Mouse (Mus musculus) lung, embryonic 14.5 days (tissue): ENCODE measurements around the gene Zbtb8os. TPM values are rescaled to one million over a fixed set of nuclear protein-coding genes. Genes with fewer than 3 reads are reported as not detected.

Source experiments
- ATAC-seq: fragments of 200-750 bp; cut with Nextera tagmentation; 2 replicates; pipeline ENCODE4 v1.8.0; 2017; ENCODE audit warnings: mild to moderate bottlenecking, moderate TSS enrichment, moderate library complexity; ENCODE audit not compliant: insufficient read depth
- DNase-seq: peaks from one replicate; pipeline ENCODE4 v3.0.0-alpha.2; 2015
- H3K27ac ChIP-seq: fragments of 300-500 bp; sonication (generic); 2 replicates; pipeline ENCODE4 v1.5.1; 2014; ENCODE audit warnings: low read depth, mild to moderate bottlenecking, moderate library complexity
- H3K27me3 ChIP-seq: fragments of 300-500 bp; sonication (generic); 2 replicates; pipeline ENCODE4 v1.6.1; 2014; ENCODE audit warnings: low read length, control low read depth; ENCODE audit not compliant: insufficient read depth
- H3K36me3 ChIP-seq: fragments of 300-500 bp; sonication (generic); 2 replicates; pipeline ENCODE4 v1.6.1; 2014; ENCODE audit warnings: control low read depth; ENCODE audit not compliant: insufficient read depth
- H3K4me1 ChIP-seq: fragments of 300-500 bp; sonication (generic); 2 replicates; pipeline ENCODE4 v1.6.1; 2014; ENCODE audit warnings: antibody characterized with exemption, control low read depth; ENCODE audit not compliant: insufficient read depth
- H3K4me2 ChIP-seq: fragments of 300-500 bp; sonication (generic); 2 replicates; pipeline ENCODE4 v1.6.1; 2014; ENCODE audit warnings: mild to moderate bottlenecking
- H3K4me3 ChIP-seq: fragments of 300-500 bp; sonication (generic); 2 replicates; pipeline ENCODE4 v1.5.1; 2014; ENCODE audit warnings: low read depth, low read length
- H3K9ac ChIP-seq: fragments of 300-500 bp; sonication (generic); 2 replicates; pipeline ENCODE4 v1.6.1; 2014
- H3K9me3 ChIP-seq: fragments of 300-500 bp; sonication (generic); 2 replicates; pipeline ENCODE4 v1.6.1; 2016; ENCODE audit warnings: low read depth, low read length, control low read depth
- CTCF ChIP-seq: IDR thresholded peaks from 2 replicates; pipeline ENCODE4 v1.5.1; 2016; ENCODE audit warnings: antibody characterized with exemption, low read depth
- WGBS: fragments of 180-500 bp; shearing (Covaris S2); extraction: QIAGEN DNeasy Blood & Tissue Kit; methylation state at CpG from one replicate; pipeline ENCODE4 v1.1.7; 2014; 5-methylcytosine and 5-hydroxymethylcytosine counted together
- polyA plus RNA-seq: library from polyadenylated mRNA; unstranded; fragments of >200 nt; fragmentation: Nextera tagmentation; extraction: Ambion mirVana; gene quantifications from 2 replicates; pipeline ENCODE4 v1.2.1, GENCODE M21; 2014

Gene Zbtb8os
- polyA plus RNA-seq, 1 experiment from 2014 or later: 51.6 TPM

DNA sequence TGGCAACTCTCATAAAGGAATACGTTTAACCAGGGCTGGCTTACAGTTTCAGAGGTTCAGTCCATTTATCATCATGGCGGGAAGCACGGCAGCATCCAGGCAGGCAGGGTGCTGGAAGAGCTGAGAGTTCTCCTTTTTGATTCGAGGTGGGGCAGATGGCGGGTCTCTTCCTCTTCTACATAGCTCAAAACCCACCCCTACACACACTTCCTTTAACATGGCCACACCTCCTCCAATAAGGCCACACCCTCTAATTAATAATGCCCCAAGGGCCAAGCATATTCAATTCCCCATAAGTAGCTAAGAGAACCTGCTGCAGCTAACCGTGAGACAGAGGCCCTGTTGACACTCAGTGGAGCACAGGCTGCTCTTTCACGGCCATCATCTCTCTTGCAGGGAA is 42.7 kb upstream of the Zbtb8os start:
- H3K9ac ChIP-seq: no peak overlapping the region
- H3K4me2 ChIP-seq: no peak overlapping the region
- TF ChIP-seq CTCF: no peak
- H3K9me3 ChIP-seq: no peaks in the 10 kb centered on the region
- H3K4me3 ChIP-seq: no peak overlapping the region
- DNase-seq (no peak), ATAC-seq (no peak)
- no peaks in the 10 kb centered on the region for H3K36me3 ChIP-seq
- H3K27ac ChIP-seq: no peak overlapping the region
- peaks cover 12% of the 10 kb centered on the region; the same call in 1 of the 2 replicates for H3K27me3 ChIP-seq
- no peaks in the 10 kb centered on the region for H3K4me1 ChIP-seq
- 60% methylated on average over 7 of the region's 7 CpGs for WGBS

DNA sequence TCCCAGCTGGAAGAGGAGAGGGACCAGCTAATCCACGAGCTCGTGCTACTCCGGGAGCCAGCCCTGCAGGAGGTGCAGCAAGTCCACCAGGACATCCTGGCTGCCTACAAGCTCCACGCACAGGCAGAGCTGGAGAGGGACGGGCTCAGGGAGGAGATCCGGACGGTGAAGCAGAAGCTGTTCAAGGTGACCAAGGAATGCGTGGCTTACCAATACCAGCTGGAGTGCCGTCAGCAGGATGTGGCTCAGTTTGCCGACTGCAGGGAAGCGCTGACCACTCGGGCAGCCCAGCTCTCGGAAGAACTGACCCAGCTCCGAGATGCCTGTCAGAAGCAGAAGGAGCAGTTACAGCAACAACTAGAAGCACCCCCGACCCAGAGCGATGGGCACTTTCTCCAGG is 41.8 kb upstream of the Zbtb8os start:
- H3K9me3 ChIP-seq: no peaks in the 10 kb centered on the region
- H3K4me2 ChIP-seq: peak overlapping the region; percentile 26; the same call in 1 of the 2 replicates
- H3K36me3 ChIP-seq: no peaks in the 10 kb centered on the region
- WGBS: 15% methylated on average over 16 of the region's 16 CpGs
- TF ChIP-seq CTCF: no peak
- DNase-seq (peak; percentile 13), ATAC-seq (no peak)
- H3K27me3 ChIP-seq: 0 out of 2 replicates have a peak, but pooled peaks cover 8% of the 10 kb centered on the region
- H3K27ac ChIP-seq: no peak overlapping the region
- no peaks in the 10 kb centered on the region for H3K4me1 ChIP-seq
- H3K9ac ChIP-seq: peak overlapping the region; percentile 33
- H3K4me3 ChIP-seq: no peak overlapping the region

DNA sequence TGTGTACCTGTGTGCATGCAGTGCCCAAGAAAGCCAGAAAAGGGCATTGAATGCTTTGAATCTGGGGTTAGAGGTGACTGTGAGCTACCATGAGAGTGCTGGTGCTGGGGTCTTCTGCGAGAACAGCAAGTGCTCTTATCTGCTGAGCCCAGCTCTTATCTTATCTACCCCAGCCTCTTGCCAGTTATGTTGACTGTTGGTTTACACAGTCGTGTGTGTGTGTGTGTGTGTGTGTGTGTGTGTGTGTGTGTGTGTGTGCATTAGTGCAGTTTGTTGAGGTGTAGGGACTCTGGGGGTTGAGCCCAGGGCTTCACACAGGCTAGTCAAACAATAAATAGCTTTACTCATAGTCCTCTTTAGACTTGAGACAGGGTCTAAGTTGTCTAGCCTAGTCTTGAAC is 40.3 kb upstream of the Zbtb8os start:
- ATAC-seq (no peak), DNase-seq (no peak)
- Histone ChIP-seq H3K4me2 (no peak overlapping the region), H3K4me1 (no peaks in the 10 kb centered on the region), H3K36me3 (no peaks in the 10 kb centered on the region), H3K4me3 (no peak overlapping the region), H3K9ac (no peak overlapping the region), H3K9me3 (no peaks in the 10 kb centered on the region), H3K27me3 (0 out of 2 replicates have a peak, but pooled peaks cover 8% of the 10 kb centered on the region), H3K27ac (no peak overlapping the region)
- no peak for TF ChIP-seq CTCF
- 16% methylated on average over 2 of the region's 2 CpGs for WGBS

DNA sequence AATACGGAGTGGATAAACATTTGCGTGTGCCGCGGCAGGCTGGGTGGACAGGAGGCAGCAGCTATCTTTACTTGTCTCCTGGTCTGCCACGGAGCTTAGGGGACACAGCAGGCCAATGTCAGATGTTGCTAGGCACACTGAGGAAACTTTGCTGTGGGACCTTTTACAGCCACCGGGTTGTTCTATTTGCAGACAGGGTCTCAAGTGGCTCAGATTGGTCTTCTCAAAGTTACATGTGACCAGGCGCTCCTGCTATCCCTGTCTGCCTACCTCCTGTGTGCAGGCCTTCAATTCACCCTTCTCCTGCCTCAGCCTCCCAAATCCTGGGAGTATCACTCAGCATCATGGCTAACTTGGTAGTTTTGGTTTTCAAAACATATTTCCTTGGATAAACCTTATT is 39.4 kb upstream of the Zbtb8os start:
- Histone ChIP-seq H3K27me3 (0 out of 2 replicates have a peak, but pooled peaks cover 8% of the 10 kb centered on the region), H3K4me1 (no peaks in the 10 kb centered on the region), H3K36me3 (no peaks in the 10 kb centered on the region), H3K27ac (no peak overlapping the region), H3K4me2 (no peak overlapping the region), H3K9me3 (no peaks in the 10 kb centered on the region), H3K9ac (no peak overlapping the region), H3K4me3 (no peak overlapping the region)
- no peak for TF ChIP-seq CTCF
- WGBS: 50% methylated on average over 7 of the region's 7 CpGs
- DNase-seq (no peak), ATAC-seq (no peak)

DNA sequence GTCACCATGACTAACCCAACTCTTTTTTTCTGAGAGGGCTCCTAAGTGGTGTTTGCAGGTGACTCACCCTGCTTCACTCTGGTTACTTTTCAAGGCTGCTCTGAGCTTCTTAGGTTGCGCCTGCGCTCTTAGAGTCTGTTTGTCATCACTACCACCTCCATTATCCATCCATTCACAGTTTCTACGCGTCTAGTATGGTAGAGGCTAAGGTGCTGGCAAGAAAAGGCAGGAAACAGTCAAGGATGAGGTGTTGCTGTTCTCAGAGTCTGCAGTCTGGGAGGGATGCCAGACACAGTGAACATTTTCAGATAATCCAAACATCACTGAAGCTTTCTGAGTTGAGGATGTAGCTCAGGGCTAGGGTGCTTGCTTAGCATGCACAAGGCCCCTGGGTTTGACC is 37.8 kb upstream of the Zbtb8os start:
- ATAC-seq (peak; percentile 70), DNase-seq (peak; percentile 84)
- WGBS: 47% methylated on average over 4 of the region's 4 CpGs

DNA sequence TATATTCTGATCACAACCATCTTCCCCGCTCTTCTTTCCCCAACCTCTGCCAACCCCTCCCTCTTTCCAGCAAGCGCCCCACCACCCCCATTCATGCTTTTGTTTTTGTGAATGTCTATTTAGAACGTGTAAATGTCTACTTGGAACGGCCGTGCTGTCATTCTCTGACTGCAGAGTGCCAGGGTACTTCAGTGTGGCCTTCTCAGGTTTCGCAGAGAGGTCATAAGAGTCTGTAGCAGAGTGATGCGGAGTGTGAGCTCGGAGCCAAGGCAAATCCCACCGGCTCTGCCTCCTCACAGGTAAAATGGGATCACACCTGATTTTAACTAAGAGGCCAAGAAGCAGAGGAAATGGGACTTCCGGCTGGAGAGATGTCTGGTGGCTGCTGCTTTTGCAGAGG is 36.4 kb upstream of the Zbtb8os start:
- no peaks in the 10 kb centered on the region for H3K4me1 ChIP-seq
- H3K4me2 ChIP-seq: no peak overlapping the region
- H3K9me3 ChIP-seq: no peaks in the 10 kb centered on the region
- H3K4me3 ChIP-seq: no peak overlapping the region
- DNase-seq (peak; percentile 32), ATAC-seq (no peak)
- 33% methylated on average over 10 of the region's 10 CpGs for WGBS
- H3K9ac ChIP-seq: no peak overlapping the region
- no peak overlapping the region for H3K27ac ChIP-seq
- 0 out of 2 replicates have a peak, but pooled peaks cover under 1% of the 10 kb centered on the region for H3K27me3 ChIP-seq
- H3K36me3 ChIP-seq: no peaks in the 10 kb centered on the region
- no peak for TF ChIP-seq CTCF

More for the DNA sequence above, 37.8 kb upstream of the Zbtb8os start:
- Histone ChIP-seq H3K9me3 (no peaks in the 10 kb centered on the region), H3K9ac (no peak overlapping the region), H3K4me2 (no peak overlapping the region), H3K27me3 (0 out of 2 replicates have a peak, but pooled peaks cover 8% of the 10 kb centered on the region), H3K27ac (no peak overlapping the region), H3K36me3 (no peaks in the 10 kb centered on the region), H3K4me3 (no peak overlapping the region), H3K4me1 (no peaks in the 10 kb centered on the region)
- TF ChIP-seq CTCF: no peak

DNA sequence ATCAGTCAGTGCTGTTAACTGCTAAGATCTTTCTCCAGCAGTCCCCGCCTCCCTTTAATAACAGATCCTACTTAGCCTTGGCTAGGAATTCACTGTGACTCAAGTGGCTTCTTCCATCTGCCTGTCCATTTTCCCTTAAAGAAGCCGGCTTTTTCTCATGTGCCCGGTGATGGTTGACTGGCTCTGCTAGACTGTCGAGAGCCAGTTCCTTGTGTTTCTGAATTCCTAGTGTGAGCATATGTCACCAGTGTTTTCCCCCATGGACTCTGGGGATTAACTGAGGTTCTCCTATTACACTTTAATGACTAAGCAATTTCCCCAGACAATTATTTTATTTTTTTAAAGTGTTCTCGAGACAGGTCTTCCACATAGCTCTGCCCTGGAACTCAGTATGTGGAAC is 32.1 kb upstream of the Zbtb8os start:
- H3K9ac ChIP-seq: no peak overlapping the region
- peaks cover 24% of the 10 kb centered on the region for H3K36me3 ChIP-seq
- ATAC-seq (no peak), DNase-seq (no peak)
- no peaks in the 10 kb centered on the region for H3K4me1 ChIP-seq
- H3K4me3 ChIP-seq: no peak overlapping the region
- no peaks in the 10 kb centered on the region for H3K9me3 ChIP-seq
- no peak overlapping the region for H3K27ac ChIP-seq
- H3K4me2 ChIP-seq: no peak overlapping the region
- 74% methylated on average over 5 of the region's 5 CpGs for WGBS
- no peak for TF ChIP-seq CTCF
- H3K27me3 ChIP-seq: no peaks in the 10 kb centered on the region

DNA sequence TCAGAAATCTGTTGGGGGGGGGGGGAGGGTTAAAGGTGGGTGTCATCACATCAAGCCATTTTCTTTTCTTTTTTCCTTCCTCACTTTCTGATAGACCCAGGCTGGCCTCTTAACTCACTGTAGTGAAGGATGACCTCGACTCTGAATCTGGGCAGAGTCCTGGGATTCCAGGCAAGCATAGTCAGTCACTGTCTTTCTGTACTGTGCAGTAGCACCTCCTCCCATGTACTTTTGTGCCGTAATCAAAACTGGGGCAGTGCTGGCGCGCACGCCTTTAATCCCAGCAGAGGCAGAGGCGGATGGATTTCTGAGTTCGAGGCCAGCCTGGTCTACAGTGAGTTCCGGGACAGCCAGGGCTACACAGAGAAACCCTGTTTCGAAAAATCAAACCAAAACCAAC is 31.7 kb upstream of the Zbtb8os start:
- TF ChIP-seq CTCF: no peak
- H3K4me3 ChIP-seq: no peak overlapping the region
- ATAC-seq (no peak), DNase-seq (no peak)
- no peak overlapping the region for H3K4me2 ChIP-seq
- H3K36me3 ChIP-seq: peaks cover 28% of the 10 kb centered on the region
- no peak overlapping the region for H3K27ac ChIP-seq
- 80% methylated on average over 9 of the region's 9 CpGs for WGBS
- H3K27me3 ChIP-seq: no peaks in the 10 kb centered on the region
- no peaks in the 10 kb centered on the region for H3K4me1 ChIP-seq
- no peak overlapping the region; the same call in 1 of the 2 replicates for H3K9ac ChIP-seq
- no peaks in the 10 kb centered on the region for H3K9me3 ChIP-seq
